Mouse (Mus musculus) embryonic fibroblast, embryonic 13.5 days (primary cell): ENCODE measurements at regions not wholly inside any gene's neighbourhood (a gene's known extent, or its start where the extent isn't known, plus 50 kb on each side); places are given as distances from the start of the nearest gene placed in this dataset.

Experiments
- CTCF ChIP-seq: IDR thresholded peaks from 2 replicates; pipeline ENCODE4 v1.5.1; 2011; ENCODE audit warnings: mild to moderate bottlenecking, control low read depth, low read length, moderate library complexity, borderline replicate concordance; ENCODE audit not compliant: insufficient read depth
- POLR2A ChIP-seq: IDR thresholded peaks from 2 replicates; pipeline ENCODE4 v1.6.1; 2011; ENCODE audit warnings: low read depth, mild to moderate bottlenecking, control low read depth, low read length, moderate library complexity

DNA sequence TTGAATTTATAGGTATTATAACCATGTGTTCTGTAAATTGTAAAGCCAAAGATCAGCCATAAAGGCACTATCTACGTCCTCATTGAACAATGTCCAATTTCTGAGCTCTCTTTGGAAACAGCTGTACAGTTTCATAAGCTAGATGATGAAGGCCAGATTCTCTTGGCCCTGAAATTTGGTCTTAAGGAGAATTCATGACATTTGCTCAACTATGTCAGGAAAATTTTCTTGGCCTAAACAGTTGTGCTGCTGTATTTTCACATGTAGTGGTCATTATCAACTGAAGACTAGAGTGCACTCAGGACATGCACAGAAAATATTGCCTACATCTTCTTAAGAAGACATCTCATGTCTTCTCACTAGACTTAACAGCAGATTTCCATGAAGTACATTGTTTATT is 705.1 kb downstream of the Rfpl4b start:
- TF ChIP-seq POLR2A (no peak), CTCF (no peak)
